Mouse (Mus musculus): Measurements from ENCODE around the gene Syt8. TPM values are rescaled to one million over a fixed set of nuclear protein-coding genes. Genes with fewer than 3 reads are reported as not detected.

Gene Syt8
- polyA plus RNA-seq, 1 experiment from 2014 or later: not detected

DNA sequence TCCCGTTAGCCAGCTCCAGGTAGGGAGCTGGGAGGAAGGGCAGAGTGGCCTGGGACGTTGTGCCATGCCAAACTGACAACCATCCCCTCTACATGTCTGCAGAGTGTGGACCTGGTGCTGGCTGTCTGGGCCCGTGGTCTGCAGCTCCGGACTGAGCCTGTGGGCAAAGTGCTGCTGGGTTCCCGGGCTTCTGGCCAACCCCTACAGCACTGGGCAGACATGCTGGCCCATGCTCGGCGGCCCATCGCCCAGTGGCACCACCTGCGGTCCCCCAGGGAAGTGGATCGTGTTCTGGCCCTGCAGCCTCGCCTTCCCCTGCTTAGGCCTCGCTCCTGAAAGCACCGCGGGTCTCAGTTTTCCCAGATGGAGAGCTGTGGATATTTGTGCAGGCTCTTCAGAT is 5.3 kb downstream of the Syt8 start:
- H3K9me3 ChIP-seq (ENCODE audit: control insufficient read depth, low read length): no peaks in the 10 kb centered on the region
- no peaks in the 10 kb centered on the region for H3K27me3 ChIP-seq (replicated peaks; ENCODE audit: control insufficient read depth, insufficient read depth, low read length)
- no peak overlapping the region for H3K27ac ChIP-seq (ENCODE audit: low read depth, low read length)
- no peaks in the 10 kb centered on the region for H3K4me1 ChIP-seq (ENCODE audit: control insufficient read depth, insufficient read depth, low read depth, low read length)
- no peak for ATAC-seq
- H3K4me3 ChIP-seq (ENCODE audit: low read length): no peak overlapping the region
- peak overlapping the region; percentile 23; the same call in 1 of the 2 replicates for H3K9ac ChIP-seq (ENCODE audit: low read depth, low read length)
- H3K4me2 ChIP-seq (ENCODE audit: low read length): no peak overlapping the region
- WGBS: 84% methylated on average over 12 of the region's 14 CpGs
- no peaks in the 10 kb centered on the region for H3K36me3 ChIP-seq (ENCODE audit: control insufficient read depth, insufficient read depth, low read length)

- Histone ChIP-seq H3K9ac (ENCODE audit: low read depth, low read length) (no peak overlapping the region), H3K27ac (ENCODE audit: low read depth, low read length) (no peak overlapping the region), H3K4me2 (ENCODE audit: low read length) (no peak overlapping the region), H3K27me3 (replicated peaks; ENCODE audit: control insufficient read depth, insufficient read depth, low read length) (no peaks in the 10 kb centered on the region), H3K36me3 (ENCODE audit: control insufficient read depth, insufficient read depth, low read length) (no peaks in the 10 kb centered on the region), H3K4me1 (ENCODE audit: control insufficient read depth, insufficient read depth, low read depth, low read length) (no peaks in the 10 kb centered on the region), H3K9me3 (ENCODE audit: control insufficient read depth, low read length) (no peaks in the 10 kb centered on the region), H3K4me3 (ENCODE audit: low read length) (no peak overlapping the region)
- peak; percentile 81 for ATAC-seq
- 57% methylated on average over 5 of the region's 5 CpGs for WGBS
These were observed 6.0 kb downstream of the Syt8 start for GRCm38 (mm10) chr7:142440657-142441114.

- ATAC-seq: no peak
- H3K4me1 ChIP-seq (ENCODE audit: control insufficient read depth, insufficient read depth, low read depth, low read length): no peaks in the 10 kb centered on the region
These were observed 6.9 kb downstream of the Syt8 start, which contains the start of gene Tnni2 for GRCm38 (mm10) chr7:142441585-142441984. Tnni2 (plus strand) TSS chr7:142441808.

GRCm38 (mm10) chr7:142442081-142442907 is 7.6 kb downstream of the Syt8 start:
- Histone ChIP-seq H3K27ac (ENCODE audit: low read depth, low read length) (no peak overlapping the region), H3K27me3 (replicated peaks; ENCODE audit: control insufficient read depth, insufficient read depth, low read length) (no peaks in the 10 kb centered on the region), H3K4me1 (ENCODE audit: control insufficient read depth, insufficient read depth, low read depth, low read length) (no peaks in the 10 kb centered on the region), H3K4me2 (ENCODE audit: low read length) (no peak overlapping the region), H3K9ac (ENCODE audit: low read depth, low read length) (no peak overlapping the region), H3K4me3 (ENCODE audit: low read length) (no peak overlapping the region), H3K9me3 (ENCODE audit: control insufficient read depth, low read length) (no peaks in the 10 kb centered on the region), H3K36me3 (ENCODE audit: control insufficient read depth, insufficient read depth, low read length) (no peaks in the 10 kb centered on the region)
- WGBS: 81% methylated on average over 9 of the region's 9 CpGs
- ATAC-seq: no peak

More at GRCm38 (mm10) chr7:142441585-142441984, 6.9 kb downstream of the Syt8 start, which contains the start of gene Tnni2:
- Histone ChIP-seq H3K36me3 (ENCODE audit: control insufficient read depth, insufficient read depth, low read length) (no peaks in the 10 kb centered on the region), H3K27ac (ENCODE audit: low read depth, low read length) (no peak within 1 kb of the TSS), H3K4me2 (ENCODE audit: low read length) (no peak within 1 kb of the TSS), H3K9ac (ENCODE audit: low read depth, low read length) (no peak within 1 kb of the TSS), H3K9me3 (ENCODE audit: control insufficient read depth, low read length) (no peaks in the 10 kb centered on the region), H3K4me3 (ENCODE audit: low read length) (no peak within 1 kb of the TSS), H3K27me3 (replicated peaks; ENCODE audit: control insufficient read depth, insufficient read depth, low read length) (no peaks in the 10 kb centered on the region)
- 79% methylated on average over 9 of the region's 9 CpGs for WGBS

DNA sequence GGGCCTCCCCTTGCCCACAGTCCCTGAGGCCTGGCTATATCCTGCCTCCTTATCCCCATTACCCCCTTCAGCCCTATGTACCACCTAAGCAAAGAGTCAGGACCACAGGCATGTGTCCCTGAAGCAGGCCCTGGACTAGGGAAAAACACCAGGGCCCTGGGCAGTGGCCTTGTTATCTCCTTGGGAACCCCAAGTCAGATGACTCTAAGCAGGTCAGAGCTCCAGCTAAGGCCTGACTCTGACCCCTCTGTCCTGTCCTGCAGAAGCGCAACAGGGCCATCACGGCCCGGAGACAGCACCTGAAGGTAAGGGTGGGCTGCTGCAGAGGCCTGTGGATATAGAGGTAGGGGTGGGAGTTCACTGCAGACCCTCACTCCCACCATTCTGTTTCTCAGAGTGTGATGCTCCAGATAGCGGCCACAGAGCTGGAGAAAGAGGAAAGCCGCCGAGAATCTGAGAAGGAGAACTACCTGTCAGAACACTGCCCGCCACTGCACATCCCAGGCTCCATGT is 8.3 kb downstream of the Syt8 start:
- no peak overlapping the region for H3K4me3 ChIP-seq (ENCODE audit: low read length)
- no peaks in the 10 kb centered on the region for H3K27me3 ChIP-seq (replicated peaks; ENCODE audit: control insufficient read depth, insufficient read depth, low read length)
- H3K4me2 ChIP-seq (ENCODE audit: low read length): no peak overlapping the region
- ATAC-seq: no peak
- H3K27ac ChIP-seq (ENCODE audit: low read depth, low read length): no peak overlapping the region
- H3K4me1 ChIP-seq (ENCODE audit: control insufficient read depth, insufficient read depth, low read depth, low read length): no peaks in the 10 kb centered on the region
- no peak overlapping the region for H3K9ac ChIP-seq (ENCODE audit: low read depth, low read length)
- H3K36me3 ChIP-seq (ENCODE audit: control insufficient read depth, insufficient read depth, low read length): no peaks in the 10 kb centered on the region
- 91% methylated on average over 4 of the region's 7 CpGs for WGBS
- H3K9me3 ChIP-seq (ENCODE audit: control insufficient read depth, low read length): no peaks in the 10 kb centered on the region

GRCm38 (mm10) chr7:142443474-142443873 is 8.8 kb downstream of the Syt8 start:
- 87% methylated on average over 5 of the region's 5 CpGs for WGBS

DNA sequence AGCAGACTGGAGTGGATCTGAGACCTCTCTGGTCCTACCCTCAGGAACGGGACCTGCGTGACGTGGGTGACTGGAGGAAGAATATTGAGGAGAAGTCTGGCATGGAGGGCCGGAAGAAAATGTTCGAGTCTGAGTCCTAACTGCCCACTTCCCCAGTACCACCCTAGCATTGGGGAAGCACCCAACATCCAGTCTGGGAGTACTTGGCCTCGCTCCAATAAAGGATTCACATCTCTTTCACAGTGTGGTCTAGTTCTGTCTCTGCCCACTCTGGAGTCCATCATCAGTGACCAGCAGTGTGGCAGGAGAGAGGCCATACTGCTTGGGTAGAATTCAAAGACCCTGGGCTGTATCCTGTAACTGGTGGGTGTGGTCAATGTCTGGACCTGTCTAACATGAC is 9.5 kb downstream of the Syt8 start:
- no peak overlapping the region for H3K4me3 ChIP-seq (ENCODE audit: low read length)
- H3K9me3 ChIP-seq (ENCODE audit: control insufficient read depth, low read length): no peaks in the 10 kb centered on the region
- H3K27ac ChIP-seq (ENCODE audit: low read depth, low read length): no peak overlapping the region
- H3K4me1 ChIP-seq (ENCODE audit: control insufficient read depth, insufficient read depth, low read depth, low read length): no peaks in the 10 kb centered on the region
- 92% methylated on average over 6 of the region's 6 CpGs for WGBS
- H3K27me3 ChIP-seq (replicated peaks; ENCODE audit: control insufficient read depth, insufficient read depth, low read length): no peaks in the 10 kb centered on the region
- no peak overlapping the region for H3K9ac ChIP-seq (ENCODE audit: low read depth, low read length)
- no peaks in the 10 kb centered on the region for H3K36me3 ChIP-seq (ENCODE audit: control insufficient read depth, insufficient read depth, low read length)
- ATAC-seq: no peak
- no peak overlapping the region for H3K4me2 ChIP-seq (ENCODE audit: low read length)

More at GRCm38 (mm10) chr7:142443474-142443873, 8.8 kb downstream of the Syt8 start:
- Histone ChIP-seq H3K27ac (ENCODE audit: low read depth, low read length) (no peak overlapping the region), H3K4me2 (ENCODE audit: low read length) (no peak overlapping the region), H3K27me3 (replicated peaks; ENCODE audit: control insufficient read depth, insufficient read depth, low read length) (no peaks in the 10 kb centered on the region), H3K4me3 (ENCODE audit: low read length) (no peak overlapping the region), H3K4me1 (ENCODE audit: control insufficient read depth, insufficient read depth, low read depth, low read length) (no peaks in the 10 kb centered on the region), H3K36me3 (ENCODE audit: control insufficient read depth, insufficient read depth, low read length) (no peaks in the 10 kb centered on the region), H3K9ac (ENCODE audit: low read depth, low read length) (no peak overlapping the region), H3K9me3 (ENCODE audit: control insufficient read depth, low read length) (no peaks in the 10 kb centered on the region)
- no peak for ATAC-seq

DNA sequence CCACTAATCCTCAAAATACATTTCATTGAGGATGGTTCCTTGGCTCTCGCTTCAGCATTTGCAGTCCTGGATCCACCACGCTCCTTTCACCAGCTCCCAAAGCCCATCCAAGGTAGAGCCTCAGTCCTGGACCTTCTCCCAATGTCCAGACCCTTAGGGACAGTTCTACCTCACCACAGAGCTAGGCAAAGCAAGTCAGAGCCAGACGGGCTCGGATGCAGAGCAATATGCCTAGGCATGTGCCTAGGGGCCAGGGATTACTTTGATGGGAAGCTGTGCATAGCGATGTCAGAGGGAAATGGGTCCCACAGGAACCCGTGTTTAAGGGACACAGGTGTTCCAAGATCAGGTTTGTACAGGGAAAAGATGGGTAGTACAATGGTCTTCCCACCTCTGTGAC is 10.7 kb downstream of the Syt8 start:
- H3K9ac ChIP-seq (ENCODE audit: low read depth, low read length): no peak overlapping the region
- H3K27me3 ChIP-seq (replicated peaks; ENCODE audit: control insufficient read depth, insufficient read depth, low read length): no peaks in the 10 kb centered on the region
- no peak overlapping the region for H3K4me3 ChIP-seq (ENCODE audit: low read length)
- no peak overlapping the region for H3K27ac ChIP-seq (ENCODE audit: low read depth, low read length)
- 85% methylated on average over 6 of the region's 6 CpGs for WGBS
- H3K4me1 ChIP-seq (ENCODE audit: control insufficient read depth, insufficient read depth, low read depth, low read length): no peaks in the 10 kb centered on the region
- no peaks in the 10 kb centered on the region for H3K36me3 ChIP-seq (ENCODE audit: control insufficient read depth, insufficient read depth, low read length)
- no peak overlapping the region for H3K4me2 ChIP-seq (ENCODE audit: low read length)
- no peak for ATAC-seq
- H3K9me3 ChIP-seq (ENCODE audit: control insufficient read depth, low read length): no peaks in the 10 kb centered on the region

DNA sequence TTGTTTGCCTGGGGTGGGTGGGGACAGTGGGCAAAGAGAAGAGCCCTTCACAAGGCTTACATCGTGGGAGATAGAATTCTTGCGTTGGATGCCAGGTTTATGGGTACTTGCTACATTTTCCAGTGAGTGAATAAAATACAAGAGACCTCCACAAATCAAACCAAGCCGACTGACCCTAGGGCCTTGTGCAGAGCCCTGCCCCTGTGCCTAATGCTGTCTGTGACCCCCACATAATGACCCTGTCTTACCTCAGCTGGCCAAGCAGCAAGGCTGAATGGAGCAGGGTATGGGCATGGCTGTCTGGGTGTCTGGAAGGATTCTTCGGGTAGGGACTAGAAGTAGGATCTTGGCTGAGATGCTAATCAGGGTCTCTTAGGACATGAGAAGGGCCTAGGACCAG is 11.6 kb downstream of the Syt8 start:
- Histone ChIP-seq H3K27ac (ENCODE audit: low read depth, low read length) (no peak overlapping the region), H3K9me3 (ENCODE audit: control insufficient read depth, low read length) (no peaks in the 10 kb centered on the region), H3K4me2 (ENCODE audit: low read length) (no peak overlapping the region), H3K36me3 (ENCODE audit: control insufficient read depth, insufficient read depth, low read length) (no peaks in the 10 kb centered on the region), H3K4me1 (ENCODE audit: control insufficient read depth, insufficient read depth, low read depth, low read length) (no peaks in the 10 kb centered on the region), H3K9ac (ENCODE audit: low read depth, low read length) (no peak overlapping the region), H3K27me3 (replicated peaks; ENCODE audit: control insufficient read depth, insufficient read depth, low read length) (no peaks in the 10 kb centered on the region), H3K4me3 (ENCODE audit: low read length) (no peak overlapping the region)
- WGBS: 87% methylated on average over 4 of the region's 4 CpGs
- ATAC-seq: no peak

All from hindbrain, embryonic 16.5 days (tissue).